Mouse (Mus musculus) adrenal gland, adult (tissue): ENCODE measurements around the gene Trp63.

Experiments
- DNase-seq, 2 experiments: peaks; one replicate each; pipeline ENCODE4 v3.0.0; 2022 to 2023; ENCODE audit warnings: low spot score in 1 of 2; ENCODE audit not compliant: inconsistent age in 2 of 2

Trp63 gene

DNA sequence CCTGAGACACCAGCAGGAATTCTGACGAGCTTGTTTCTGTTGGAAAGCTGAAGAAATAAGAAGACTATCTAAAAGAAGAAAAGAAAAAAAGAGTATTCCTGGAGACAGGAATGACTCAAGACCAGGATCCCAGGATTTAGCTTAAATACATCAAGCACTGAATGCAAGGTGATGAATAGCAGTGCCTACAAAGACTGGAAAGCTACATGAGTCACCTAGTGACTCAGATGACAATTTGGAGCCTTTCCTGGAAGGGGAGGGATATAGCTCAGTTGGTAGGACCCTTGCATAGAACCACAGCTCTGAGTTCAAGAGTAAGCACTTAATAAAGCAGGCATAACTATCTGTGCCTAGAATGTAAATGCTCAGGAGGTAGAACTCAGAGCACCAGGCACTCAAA lies 93.9 kb downstream of the Trp63 start:
- no peak for DNase-seq

DNA sequence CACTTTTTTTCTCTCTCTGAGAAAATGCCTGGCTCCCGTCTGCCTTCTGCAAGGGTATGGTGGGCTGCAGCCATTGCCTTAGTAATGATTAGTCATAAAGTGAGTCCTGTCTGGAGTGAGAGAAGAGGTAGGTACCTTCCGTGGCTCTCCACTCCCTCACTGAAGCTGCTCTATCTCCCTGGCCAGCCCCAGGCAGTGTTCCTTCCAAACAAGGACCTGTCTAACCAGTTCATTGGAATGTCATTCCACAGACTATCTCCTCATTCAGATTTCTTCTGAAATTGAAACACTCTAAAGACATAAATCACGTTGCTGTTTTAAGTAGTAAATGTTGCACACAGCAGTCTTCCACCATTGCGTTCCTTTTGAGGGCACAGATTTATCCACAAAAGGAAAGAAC lies 96.4 kb downstream of the Trp63 start:
- no peak for DNase-seq

DNA sequence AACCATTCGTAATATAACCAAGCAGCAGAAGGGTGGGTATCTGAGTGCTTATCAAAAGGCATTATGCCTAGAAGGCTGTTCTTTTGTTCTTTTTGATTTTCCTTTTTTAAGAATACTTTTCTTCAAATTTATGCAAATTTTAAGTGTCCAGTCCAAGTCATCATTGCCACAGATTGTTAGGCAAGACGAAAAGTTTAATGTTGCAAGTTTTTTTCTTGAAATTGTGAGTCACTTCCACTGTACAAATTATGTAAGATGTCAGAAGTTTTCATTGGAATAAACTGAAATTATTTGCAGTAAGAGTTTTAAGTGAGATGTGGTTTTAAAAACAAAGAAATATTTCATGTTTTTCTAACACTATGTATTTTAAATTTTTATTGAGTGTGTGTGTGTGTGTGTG lies 100.7 kb downstream of the Trp63 start:
- peak in 1 of 2 experiments; percentile 46 for DNase-seq

DNA sequence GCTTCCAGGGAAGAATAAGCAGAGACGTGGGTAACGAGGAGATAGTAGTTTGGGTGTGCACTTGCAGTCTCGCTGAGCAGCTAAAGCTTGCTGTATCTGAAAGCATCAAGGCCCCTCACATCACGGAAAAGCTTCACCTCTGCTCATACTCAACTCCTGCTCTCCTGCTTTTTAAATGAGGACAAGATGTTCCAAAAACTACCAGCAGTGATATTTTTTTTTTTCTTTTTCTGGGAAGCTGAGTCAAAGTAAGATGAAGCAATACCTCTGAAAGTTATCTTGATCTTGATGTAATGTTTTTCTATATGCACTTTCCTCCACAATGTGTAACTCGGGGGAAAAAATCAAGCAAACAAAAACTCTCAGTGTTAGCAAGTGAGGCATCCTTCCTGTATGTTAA lies 102.9 kb downstream of the Trp63 start:
- DNase-seq: no peak

DNA sequence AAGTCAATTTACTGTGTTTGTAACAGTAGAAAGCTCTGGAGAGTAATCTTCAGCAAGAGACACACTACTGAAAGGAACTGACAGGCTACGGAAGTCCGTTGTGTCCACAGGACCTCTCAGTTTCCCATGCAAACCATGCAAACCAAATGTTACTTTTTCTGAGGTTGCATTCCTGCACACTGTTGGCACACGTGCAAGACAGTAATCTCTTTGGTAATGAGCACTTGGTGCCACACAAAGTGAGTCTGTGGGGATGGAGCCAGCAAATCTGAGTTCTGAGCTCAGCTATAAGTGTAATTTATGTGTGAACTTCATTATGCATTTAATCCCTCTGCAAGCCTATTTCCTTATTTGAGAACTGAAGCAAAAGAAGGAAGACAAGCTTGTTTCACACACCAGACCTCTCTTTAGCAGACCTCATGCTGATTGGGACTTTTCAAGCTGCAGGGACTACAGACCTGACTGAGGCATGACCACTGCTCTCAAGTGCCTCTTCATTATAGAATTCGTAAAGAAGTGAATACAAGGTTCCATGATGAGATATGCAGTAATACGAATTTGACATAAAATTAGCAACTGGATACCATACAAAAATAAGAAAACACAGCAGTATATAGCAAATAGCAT lies 109.2 kb downstream of the Trp63 start:
- DNase-seq: no peak

DNA sequence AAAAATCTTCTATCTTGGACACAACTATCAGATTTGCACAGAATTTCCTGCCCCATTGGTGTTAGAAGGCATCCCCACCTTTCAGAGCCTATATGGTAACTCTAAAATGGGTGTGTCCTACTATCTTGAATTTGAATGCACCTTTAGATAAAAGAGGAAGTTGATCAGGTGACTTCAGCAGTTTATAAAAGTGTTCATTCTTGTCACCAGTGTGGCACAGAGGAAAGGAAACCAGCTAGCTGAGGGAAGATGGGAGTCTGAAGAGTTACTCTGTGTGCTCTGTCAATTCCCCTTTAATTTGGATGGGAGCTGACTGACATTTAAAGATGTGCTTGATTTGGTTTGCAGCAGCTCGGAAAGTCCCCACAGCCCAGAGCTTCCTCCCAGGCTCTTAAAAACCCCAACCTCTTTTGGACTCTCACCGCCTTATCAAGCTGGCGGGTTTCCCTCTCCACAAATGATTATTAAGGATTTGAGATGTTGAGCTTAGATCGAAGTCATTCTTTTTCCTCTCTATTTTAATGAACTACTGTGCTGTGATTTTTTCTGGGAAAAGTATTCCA lies 114.2 kb downstream of the Trp63 start:
- DNase-seq: no peak

DNA sequence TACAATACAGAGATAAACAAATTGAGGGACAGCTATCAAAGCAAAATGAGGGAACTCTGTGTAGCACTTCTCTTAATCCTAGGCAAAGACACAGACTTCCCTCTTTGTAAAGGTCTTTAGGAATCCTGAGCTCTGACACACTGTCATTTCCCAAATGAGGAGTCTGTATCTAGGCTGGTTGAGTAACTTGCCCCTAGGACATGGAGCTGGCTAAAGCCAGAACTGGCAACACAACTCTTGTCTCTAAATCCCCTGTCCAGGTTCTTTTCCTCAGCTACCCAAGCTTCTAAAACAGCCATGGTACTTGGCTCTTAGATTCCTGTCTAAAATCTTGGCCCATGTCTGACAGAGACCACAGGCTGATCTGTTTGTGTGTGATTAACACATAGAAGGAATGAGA lies 116.1 kb downstream of the Trp63 start:
- DNase-seq: no peak

DNA sequence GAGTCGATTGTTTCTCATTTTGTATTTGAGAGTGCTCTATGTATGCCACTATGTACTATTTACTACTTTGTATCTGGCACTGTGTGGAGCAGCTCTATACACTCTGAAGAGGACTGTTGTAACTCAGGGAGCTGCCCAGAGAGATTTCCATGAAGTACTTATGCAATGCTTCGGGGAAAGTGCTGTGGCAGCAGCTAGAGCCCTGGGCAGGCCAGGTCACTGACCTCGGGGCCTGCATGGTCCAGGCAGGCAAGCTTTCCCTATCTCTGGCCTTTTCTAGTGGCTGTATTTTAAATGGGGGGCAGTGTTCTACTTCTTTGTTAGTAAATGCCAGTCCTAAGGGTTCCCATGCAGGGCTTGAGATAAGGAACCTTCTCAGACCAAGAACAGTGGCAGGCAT lies 121.4 kb downstream of the Trp63 start:
- peak in 1 of 2 experiments; percentile 67 for DNase-seq

DNA sequence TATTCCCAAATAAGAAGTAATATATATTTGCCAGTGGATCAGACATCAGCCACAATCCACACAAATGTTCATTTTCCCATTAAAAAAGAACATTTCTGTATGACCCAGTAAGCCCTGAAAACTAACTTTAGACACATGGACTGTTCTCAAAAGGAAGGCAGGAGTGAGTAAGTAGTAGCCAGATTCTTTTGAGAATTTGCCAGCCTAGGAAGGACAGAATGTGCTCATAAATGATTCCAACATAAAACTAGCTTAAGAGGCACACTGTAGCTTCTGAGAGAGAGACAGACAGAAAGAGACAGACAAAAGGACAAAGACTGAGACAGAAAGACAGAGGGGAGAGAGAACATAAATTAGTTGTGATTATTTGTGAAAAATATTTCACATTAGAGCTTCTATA lies 123.6 kb downstream of the Trp63 start:
- DNase-seq: peak in 1 of 2 experiments; percentile 29

DNA sequence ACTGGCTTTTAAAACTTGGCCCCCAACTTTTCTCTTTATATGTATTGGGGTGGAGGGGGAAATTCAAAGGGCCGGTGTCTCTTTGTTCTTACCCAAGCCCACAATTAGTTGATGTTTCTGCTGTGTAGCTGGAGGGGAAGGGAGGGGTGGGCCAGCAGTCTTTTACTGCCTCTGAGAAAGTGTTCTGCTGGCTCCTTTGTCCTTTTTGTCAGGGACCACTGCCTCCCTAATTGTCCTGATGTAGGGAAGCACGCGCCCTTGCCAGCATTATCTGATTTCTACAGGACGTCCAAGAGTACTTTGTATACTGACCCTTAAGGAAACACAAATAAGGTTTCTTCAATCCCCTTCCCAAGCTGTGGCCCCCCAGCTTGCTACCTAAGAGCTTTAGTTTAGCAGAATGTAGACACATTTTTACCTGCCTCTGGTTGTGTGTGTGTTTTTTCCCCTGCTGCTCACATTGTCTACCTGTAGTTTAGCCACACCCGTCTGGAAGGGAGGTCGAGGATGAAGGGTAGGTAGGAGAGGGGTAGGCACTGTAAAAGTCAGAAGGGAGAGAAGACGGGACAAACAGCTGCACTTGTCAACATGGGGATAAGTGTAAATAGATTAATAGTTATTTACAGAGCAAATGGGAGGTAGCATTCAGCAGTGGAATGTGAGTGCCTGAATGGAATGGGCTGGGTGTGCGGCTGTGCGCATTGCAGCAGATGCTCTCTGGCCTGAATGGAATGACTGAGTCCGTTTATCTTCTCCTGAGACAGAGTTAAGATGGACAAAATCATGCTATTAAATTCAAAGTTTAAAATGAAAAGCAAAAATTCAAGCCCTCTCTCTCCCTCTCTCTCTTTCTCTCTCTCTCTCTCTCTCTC lies 134.4 kb downstream of the Trp63 start:
- no peak for DNase-seq

DNA sequence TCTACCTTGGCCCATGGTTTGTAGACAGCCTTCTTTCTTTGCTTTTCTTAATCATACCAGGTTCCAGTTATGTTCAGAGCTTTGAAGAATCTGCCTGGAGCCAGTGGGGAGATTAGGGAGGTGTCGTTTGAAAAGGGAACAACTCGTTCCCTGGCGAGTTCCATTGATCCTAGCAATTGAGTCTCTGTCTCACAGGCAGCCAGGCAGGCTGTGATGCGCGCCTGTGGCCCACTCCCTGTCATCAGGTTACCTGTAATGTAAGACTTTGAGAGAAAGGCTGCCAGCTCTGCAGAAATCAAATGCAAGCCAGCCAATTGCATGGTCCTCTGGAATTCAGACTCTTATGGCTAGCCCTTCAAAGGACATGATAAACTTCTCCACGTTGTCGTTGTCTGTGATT lies 142.5 kb downstream of the Trp63 start:
- DNase-seq: no peak

DNA sequence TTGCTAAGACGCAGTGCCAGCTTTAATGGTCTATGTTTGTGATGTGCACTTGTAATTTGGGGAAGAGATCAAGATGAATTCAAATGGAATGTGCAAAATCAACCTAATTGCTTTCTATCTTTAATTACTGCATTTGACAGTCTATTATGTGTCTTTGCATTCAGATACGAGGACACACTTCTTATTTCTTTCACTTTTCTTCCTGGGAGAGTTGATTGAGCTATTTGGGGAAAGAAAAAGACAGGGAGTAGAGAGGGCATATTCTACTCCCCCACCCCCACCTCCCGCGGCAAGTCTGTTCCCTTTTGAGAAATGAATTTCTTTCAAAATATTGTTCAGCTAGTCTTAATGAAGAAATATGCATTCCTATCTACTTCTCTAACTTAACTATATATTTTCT lies 149.0 kb downstream of the Trp63 start:
- DNase-seq: no peak

DNA sequence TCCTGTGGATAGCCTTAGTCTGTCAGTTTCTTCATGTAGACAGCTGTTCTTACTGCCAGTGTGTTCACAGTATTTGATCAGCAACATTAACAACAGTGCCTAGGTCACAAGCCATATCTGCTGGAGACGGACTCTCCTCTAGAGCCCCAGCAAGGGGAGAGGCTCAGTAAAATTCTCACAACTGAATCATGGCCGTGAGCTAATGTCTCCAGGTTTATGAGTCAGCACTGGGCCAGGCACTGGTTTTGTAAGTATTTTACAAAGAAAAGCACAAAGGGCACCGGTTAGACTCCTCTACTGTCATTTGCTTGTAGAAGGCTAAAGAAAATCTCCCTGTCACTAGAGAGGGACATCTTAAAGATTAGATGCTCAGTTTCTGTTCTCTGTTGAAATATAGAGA lies 151.7 kb downstream of the Trp63 start:
- DNase-seq: peak in 1 of 2 experiments; percentile 22

DNA sequence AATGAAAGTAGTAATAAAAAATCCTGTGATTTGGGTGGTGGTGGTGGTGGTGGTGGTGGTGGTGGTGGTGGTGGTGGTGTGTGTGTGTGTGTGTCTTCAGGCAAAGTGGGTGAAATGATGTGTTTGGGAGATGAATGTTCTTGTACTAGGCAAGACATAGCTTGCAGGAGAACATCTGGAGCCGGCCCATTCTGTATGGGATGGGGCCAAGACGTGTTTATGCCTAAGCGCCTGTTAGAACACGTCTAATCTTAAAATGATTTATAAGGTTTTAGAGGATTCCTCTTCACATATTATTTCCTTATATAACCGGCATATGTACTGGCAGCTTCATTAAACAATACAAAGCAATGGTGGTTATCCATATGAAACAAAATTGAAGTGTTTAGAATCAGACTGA lies 152.2 kb downstream of the Trp63 start:
- no peak for DNase-seq

DNA sequence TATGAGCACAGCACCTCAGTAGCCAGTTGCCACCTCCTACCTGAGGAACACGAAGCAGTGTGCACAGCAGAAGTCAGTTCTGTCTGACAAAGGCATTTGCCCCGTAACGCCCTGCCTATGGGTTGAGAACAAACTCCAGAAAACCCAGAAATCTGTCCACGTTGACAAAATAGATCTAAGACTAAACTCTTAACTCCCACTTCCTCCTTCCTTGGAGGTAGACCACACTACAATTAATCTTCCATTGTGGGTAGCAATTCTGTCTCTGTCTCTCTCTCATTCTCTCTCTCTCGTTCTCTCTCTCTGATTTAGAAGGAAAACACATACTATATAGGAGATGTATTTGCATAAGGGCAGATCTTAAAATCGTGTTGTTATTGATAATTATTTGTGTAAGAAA lies 159.4 kb downstream of the Trp63 start:
- DNase-seq: no peak

DNA sequence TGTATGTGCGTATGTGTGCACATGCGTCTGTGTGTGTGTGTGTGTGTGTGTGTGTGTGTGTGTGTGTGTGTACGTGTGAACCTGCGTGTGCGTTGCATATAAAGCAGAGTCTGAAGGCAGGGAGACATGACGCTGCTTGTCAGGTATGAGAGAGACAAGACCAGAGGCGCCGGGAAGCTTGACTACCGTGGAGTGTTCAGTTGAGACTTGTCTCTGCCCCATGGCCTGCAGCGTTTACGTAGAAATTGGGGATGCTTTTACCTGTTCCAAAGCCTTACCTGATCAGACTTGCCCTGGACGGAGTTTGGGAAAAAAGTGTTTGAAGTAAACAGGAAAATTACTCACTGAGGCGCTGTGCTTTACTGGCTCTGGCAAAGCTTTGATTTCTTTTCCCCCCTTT lies 160.1 kb downstream of the Trp63 start:
- no peak for DNase-seq

DNA sequence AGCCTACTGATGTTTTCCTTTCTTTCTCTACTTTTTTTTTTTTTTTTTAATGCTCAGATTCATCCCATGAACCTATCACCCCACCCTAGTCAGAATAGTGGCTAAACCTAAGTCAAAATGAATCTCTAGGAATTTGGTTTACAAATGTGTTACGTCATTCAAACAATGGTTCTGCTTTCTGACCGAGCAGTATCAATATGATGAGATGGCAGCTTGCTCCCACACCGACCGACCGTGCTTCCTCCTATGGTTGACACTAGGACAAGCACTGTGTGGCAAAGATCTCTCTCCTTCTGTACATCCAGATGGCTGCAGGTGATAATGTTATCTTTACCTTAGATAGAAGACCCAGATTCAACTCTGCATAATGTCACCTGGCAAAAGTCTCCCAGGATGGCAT lies 163.0 kb downstream of the Trp63 start:
- DNase-seq: no peak

DNA sequence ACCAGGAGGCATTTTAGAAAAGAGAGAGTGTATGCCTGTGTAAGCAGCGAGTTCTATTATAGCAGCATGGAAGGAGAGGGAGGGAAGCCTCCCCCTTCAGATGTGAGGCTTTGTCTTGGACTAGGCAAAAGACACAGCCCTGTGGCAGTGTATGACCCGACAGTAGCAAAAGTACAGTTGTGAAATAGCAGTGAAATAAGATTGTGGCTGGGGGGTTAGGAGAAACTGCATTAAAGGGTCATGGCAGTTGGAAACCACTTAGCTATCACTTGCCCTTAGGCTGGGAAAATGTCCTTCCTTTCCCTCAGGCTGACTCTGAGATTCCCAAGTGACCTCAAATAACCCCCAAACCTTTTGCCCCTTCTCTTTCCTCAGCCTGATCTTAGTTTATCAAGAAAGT lies 164.9 kb downstream of the Trp63 start:
- DNase-seq: no peak

DNA sequence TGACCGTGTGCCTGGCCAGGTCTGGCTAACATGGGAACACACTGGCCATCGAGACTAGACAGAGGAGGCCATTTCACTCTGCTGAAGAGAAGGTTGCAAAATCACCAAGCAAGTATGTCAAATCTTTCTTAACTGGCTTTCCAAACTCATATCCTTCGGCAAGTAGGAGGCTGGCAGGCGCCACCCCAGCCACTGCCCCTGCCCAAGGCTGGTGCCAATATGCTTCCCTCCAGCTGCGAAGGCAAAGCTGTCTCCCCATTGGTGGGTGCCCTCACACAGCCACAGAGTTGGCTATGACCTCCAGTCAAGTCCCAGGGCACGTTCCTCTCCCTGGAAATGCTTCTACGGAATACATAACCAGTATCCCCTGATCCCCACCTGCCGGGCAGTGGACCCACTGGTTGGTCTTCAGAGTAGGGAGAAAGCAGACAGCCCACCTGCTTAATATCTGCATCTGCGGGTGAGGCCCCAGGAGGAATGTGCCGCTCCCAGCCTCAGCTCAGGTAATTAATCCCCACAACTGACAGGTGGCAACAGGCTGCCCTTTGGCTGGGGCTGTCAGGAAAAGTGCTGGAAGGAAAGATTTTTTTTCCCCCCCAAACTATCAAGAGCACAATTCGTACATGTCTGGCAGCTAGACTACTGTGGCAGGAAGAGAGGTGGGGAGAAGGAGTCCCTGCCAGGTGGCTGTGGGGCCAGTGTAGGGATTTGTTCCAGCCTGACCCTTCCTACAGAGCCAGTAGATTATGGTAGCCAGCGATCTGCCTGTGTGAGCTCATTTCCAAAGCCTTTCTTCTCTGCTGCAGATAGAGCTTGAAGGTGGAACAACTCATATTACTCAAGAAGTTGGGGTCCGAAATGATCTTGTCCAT lies 166.3 kb downstream of the Trp63 start:
- DNase-seq: peak in 1 of 2 experiments; percentile 46

DNA sequence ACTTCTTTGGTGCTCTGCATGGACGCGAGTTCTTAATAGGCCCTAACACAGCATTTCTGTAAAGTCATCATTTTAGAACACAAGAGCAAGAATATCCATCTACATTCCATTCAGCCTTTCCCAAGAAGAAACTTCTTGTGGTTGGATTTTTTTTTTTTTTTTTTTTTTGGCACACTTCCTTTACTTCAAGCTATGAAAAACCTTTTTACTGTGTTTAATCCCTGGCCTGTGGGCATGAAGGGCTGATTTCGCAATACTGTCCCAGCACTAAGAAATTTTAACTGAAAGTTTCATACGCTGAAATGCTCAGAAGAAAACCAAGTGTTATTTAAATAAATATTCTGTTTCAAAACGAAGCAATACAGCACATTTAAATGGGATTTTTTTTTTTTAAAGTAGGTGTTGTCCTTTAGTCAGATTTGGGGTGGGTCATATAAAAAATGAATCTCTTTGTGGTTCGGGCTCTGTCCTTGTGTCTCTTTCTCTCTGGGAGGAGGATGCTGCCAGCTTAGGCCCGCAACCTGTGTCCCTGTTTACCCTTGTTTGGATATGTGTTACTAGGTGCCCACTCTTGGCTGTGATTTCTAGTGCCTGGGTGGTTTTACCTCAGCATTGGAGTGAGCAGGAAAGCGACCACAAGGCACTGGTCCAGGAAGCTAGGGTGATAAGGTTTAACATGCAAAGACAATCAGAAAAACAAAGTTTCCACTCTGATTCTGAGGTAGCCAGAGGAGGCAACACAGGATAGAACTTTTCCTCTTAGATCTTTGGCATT lies 177.4 kb downstream of the Trp63 start:
- DNase-seq: no peak
